Mouse (Mus musculus) E14TG2a.4 (cell line): ENCODE results near the gene Cerk.

Source experiments
- CTCF ChIP-seq: conservative IDR thresholded peaks from 2 replicates; pipeline ENCODE4 v1.5.1; 2014; ENCODE audit warnings: low read length
- POU5F1 ChIP-seq: IDR thresholded peaks from 2 replicates; pipeline ENCODE4 v1.6.1; 2014; ENCODE audit warnings: low read length, borderline replicate concordance

DNA sequence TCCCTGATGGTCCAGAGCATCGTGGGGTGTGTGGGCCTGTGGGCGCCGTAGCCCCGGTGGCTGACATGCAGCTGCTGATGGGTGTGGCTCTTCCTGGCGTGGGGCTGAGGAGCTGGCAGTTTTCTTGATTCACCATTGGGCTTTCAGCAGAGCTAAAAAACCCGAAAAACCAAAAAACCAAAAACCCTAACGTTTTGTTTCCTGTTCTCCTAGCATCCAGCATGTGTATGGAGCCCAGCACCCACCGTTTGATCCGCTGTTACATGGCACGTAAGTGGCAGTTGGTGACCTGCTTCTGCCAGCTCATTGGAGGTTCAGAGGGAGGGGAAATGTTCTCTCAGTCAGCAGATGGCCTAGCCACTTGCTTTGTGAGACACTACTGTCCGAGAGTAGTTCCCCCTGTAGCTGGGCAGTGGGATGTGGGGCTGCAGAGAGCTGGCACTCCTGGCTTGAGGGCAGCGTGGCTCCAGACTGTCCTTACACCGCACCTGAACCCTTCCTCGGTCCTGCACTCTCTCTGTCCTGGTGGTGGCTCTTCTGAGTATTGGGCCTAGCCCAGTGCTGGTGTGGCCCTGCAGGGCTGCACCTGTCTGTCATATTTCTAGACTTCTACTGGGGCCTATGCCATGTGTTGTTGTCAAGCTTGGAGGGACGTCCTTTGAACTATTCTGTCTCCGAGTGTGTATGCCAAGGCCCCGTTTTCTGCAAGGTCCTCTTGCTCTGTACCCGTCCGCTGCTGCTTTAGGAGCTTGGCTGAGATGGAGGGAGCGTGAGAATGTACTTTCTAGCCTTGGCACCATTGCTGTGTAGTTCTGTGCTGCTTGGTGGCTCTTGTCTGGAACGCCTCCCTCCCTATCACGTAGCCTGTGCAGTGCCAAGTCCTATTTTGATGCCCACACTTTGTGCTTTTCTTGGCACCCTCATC lies 48.8 kb upstream of the Cerk start:
- TF ChIP-seq CTCF (no peak), POU5F1 (no peak)
